18 mouse cellular contexts compared by ENCODE assay signal in genomic region chr4:149730827-149731226, GRCm38 (mm10). TPM values are rescaled to one million over a fixed set of nuclear protein-coding genes. Genes with fewer than 3 reads are reported as not detected.
DNase-seq lines count a peak whose midpoint lies in the region; ATAC-seq and TF ChIP-seq lines count a peak whose summit lies in the region.
"Had no signal": no experiment of that assay in that cellular context is flagged by ENCODE, and none has a peak within 500 bp of the region (broad histone marks: within the 10 kb centered on the region; RNA-seq: fewer than 3 reads in every experiment).

No protein-coding gene starts in this region.

- no peak overlapping the region for H3K4me3 ChIP-seq in gastrocnemius, adult 2 months
- no peak overlapping the region for H3K4me3 ChIP-seq in hindbrain, embryonic 13.5 days
- H3K4me3 ChIP-seq in hindbrain, embryonic 11.5 days (ENCODE audit: low read depth, low read length) = no peak overlapping the region
- H3K4me3 ChIP-seq in megakaryocyte, embryonic 14.5 days (replicated peaks) = peak overlapping the region; percentile 54
- no peak overlapping the region for H3K4me3 ChIP-seq in intestine, postnatal 0 days (ENCODE audit: low read depth, low read length)
- H3K4me3 ChIP-seq: hindbrain, embryonic 10.5 days; layer of hippocampus, adult 2 months; limb, embryonic 15.5 days; lung, embryonic 15.5 days had no signal

- TF ChIP-seq CTCF in gastrocnemius, adult 2 months (IDR thresholded peaks at IDR 0.05) = no peak
- no peak for TF ChIP-seq CTCF in intestine, postnatal 0 days (IDR thresholded peaks at IDR 0.05; ENCODE audit: low read depth)

- ATAC-seq in hindbrain, embryonic 13.5 days (ENCODE audit: low FRiP score) = no peak
- no peak for ATAC-seq in hindbrain, embryonic 11.5 days (ENCODE audit: low FRiP score)
- no peak for ATAC-seq in megakaryocyte, adult 5-6 weeks (ENCODE audit: poor library complexity, severe bottlenecking)
- 0 out of 2 replicates have a peak, but pooled peaks have one; percentile 32 for ATAC-seq in intestine, postnatal 0 days

- no peaks in the 10 kb centered on the region for H3K9me3 ChIP-seq in hindbrain, embryonic 13.5 days
- H3K9me3 ChIP-seq in hindbrain, embryonic 11.5 days (ENCODE audit: control insufficient read depth, low read length) = no peaks in the 10 kb centered on the region
- H3K9me3 ChIP-seq in megakaryocyte, embryonic 14.5 days = no peaks in the 10 kb centered on the region
- H3K9me3 ChIP-seq in intestine, postnatal 0 days (ENCODE audit: control insufficient read depth) = no peaks in the 10 kb centered on the region
- H3K9me3 ChIP-seq: hindbrain, embryonic 10.5 days; limb, embryonic 15.5 days; lung, embryonic 15.5 days had no signal

- 79% methylated on average over 7 of the region's 7 CpGs for WGBS in hindbrain, embryonic 13.5 days
- WGBS in hindbrain, embryonic 11.5 days = 84% methylated on average over 7 of the region's 7 CpGs
- WGBS in intestine, postnatal 0 days = 52% methylated on average over 7 of the region's 7 CpGs

- peak overlapping the region; percentile 19; the same call in 1 of the 2 replicates for H3K9ac ChIP-seq in hindbrain, embryonic 13.5 days
- H3K9ac ChIP-seq in hindbrain, embryonic 11.5 days (ENCODE audit: low read depth, low read length) = no peak overlapping the region
- H3K9ac ChIP-seq in intestine, postnatal 0 days (ENCODE audit: low read depth, low read length) = no peak overlapping the region
- H3K9ac ChIP-seq: limb, embryonic 15.5 days; lung, embryonic 15.5 days had no signal

- intact Hi-C loops in gastrocnemius, adult 2 months (cut with DNase I) = no loop called here
- intact Hi-C loops in gastrocnemius, postnatal 36 days (cut with DNase I) = no loop called here

- peaks cover 55% of the 10 kb centered on the region for H3K36me3 ChIP-seq in hindbrain, embryonic 13.5 days
- H3K36me3 ChIP-seq in hindbrain, embryonic 11.5 days (ENCODE audit: control insufficient read depth, insufficient read depth, low read length) = peaks cover 13% of the 10 kb centered on the region; the same call in 1 of the 2 replicates
- H3K36me3 ChIP-seq in megakaryocyte, embryonic 14.5 days (replicated peaks; ENCODE audit: low read length) = peaks cover 68% of the 10 kb centered on the region
- H3K36me3 ChIP-seq in intestine, postnatal 0 days (ENCODE audit: control insufficient read depth, insufficient read depth) = peaks cover 52% of the 10 kb centered on the region

- peaks cover 54% of the 10 kb centered on the region for H3K4me1 ChIP-seq in hindbrain, embryonic 13.5 days (replicated peaks)
- H3K4me1 ChIP-seq in hindbrain, embryonic 11.5 days (replicated peaks; ENCODE audit: control insufficient read depth, insufficient read depth, low read length) = peaks cover 15% of the 10 kb centered on the region
- peaks cover 94% of the 10 kb centered on the region for H3K4me1 ChIP-seq in megakaryocyte, embryonic 14.5 days
- peaks cover 3% of the 10 kb centered on the region; the same call in 1 of the 2 replicates for H3K4me1 ChIP-seq in intestine, postnatal 0 days (replicated peaks; ENCODE audit: control insufficient read depth, insufficient read depth, low read length)

- DNase-seq in gastrocnemius, adult 2 months = peak; percentile 16
- no peak for DNase-seq in gastrocnemius, postnatal 36 days
- DNase-seq in hindbrain, embryonic 11.5 days (ENCODE audit: low spot score) = no peak
- no peak for DNase-seq in spleen, adult 18-20 months
- DNase-seq: adrenal gland, postnatal 10 days; kidney, postnatal 14 days; lung, postnatal 4 days; thymus, postnatal 36 days had no signal

- no peaks in the 10 kb centered on the region for H3K27me3 ChIP-seq in hindbrain, embryonic 13.5 days
- H3K27me3 ChIP-seq in hindbrain, embryonic 11.5 days (ENCODE audit: control insufficient read depth, insufficient read depth, low read length) = no peaks in the 10 kb centered on the region
- H3K27me3 ChIP-seq in megakaryocyte, embryonic 14.5 days (replicated peaks) = no peaks in the 10 kb centered on the region
- no peaks in the 10 kb centered on the region for H3K27me3 ChIP-seq in intestine, postnatal 0 days (replicated peaks; ENCODE audit: control insufficient read depth, insufficient read depth, low read length)
- H3K27me3 ChIP-seq: CH12.LX; limb, embryonic 15.5 days; lung, embryonic 15.5 days had no signal

- no peak overlapping the region for H3K4me2 ChIP-seq in hindbrain, embryonic 13.5 days
- no peak overlapping the region for H3K4me2 ChIP-seq in hindbrain, embryonic 11.5 days (replicated peaks; ENCODE audit: low read depth, low read length)
- H3K4me2 ChIP-seq in intestine, postnatal 0 days (replicated peaks; ENCODE audit: low read depth) = no peak overlapping the region
- H3K4me2 ChIP-seq: limb, embryonic 15.5 days; lung, embryonic 15.5 days; midbrain, embryonic 11.5 days had no signal

- peak overlapping the region; percentile 20 for H3K27ac ChIP-seq in gastrocnemius, adult 2 months
- H3K27ac ChIP-seq in hindbrain, embryonic 13.5 days = no peak overlapping the region
- no peak overlapping the region for H3K27ac ChIP-seq in hindbrain, embryonic 11.5 days (ENCODE audit: low read depth, low read length)
- peak overlapping the region; percentile 35; the same call in 1 of the 2 replicates for H3K27ac ChIP-seq in intestine, postnatal 0 days (ENCODE audit: low read depth, low read length)
- H3K27ac ChIP-seq: hindbrain, embryonic 10.5 days; layer of hippocampus, adult 2 months; limb, embryonic 15.5 days had no signal

RNA-seq across cellular contexts. Expression of gene Tmem201, which starts 7.0 kb away (rescaled TPM):
- total RNA-seq in gastrocnemius, adult 2 months (2021) = 10 to 100 TPM; 37.2 to 51.0 TPM
- 10 to 100 TPM; 33.1 to 40.5 TPM for total RNA-seq in gastrocnemius, postnatal 36 days (2021)
- polyA plus RNA-seq in hindbrain, embryonic 13.5 days (2015; fragmentation: Nextera tagmentation; extraction: Ambion mirVana) = 36.3 and 41.2 TPM in 2 replicates
- 17.9 and 19.3 TPM in 2 replicates for polyA plus RNA-seq in hindbrain, embryonic 11.5 days (2014; fragmentation: Nextera tagmentation; extraction: Ambion mirVana)
- 21.7 and 25.3 TPM in 2 replicates for polyA plus RNA-seq in megakaryocyte, embryonic 14.5 days (2012; ENCODE audit: insufficient read depth, low replicate concordance)
- 1.2 and 2.9 TPM in 2 replicates for total RNA-seq in megakaryocyte, adult 5-6 weeks (2015)
- total RNA-seq in megakaryocyte, adult 5-6 weeks (2017) = 1.5 and 1.9 TPM in 2 replicates
- 8.7 and 9.6 TPM in 2 replicates for polyA plus RNA-seq in intestine, postnatal 0 days (2015; fragmentation: Nextera tagmentation; extraction: Ambion mirVana)

RNA-seq across cellular contexts. Expression of gene Pik3cd, which starts 28.5 kb away (rescaled TPM):
- total RNA-seq in gastrocnemius, adult 2 months (2021) = 1 to 10 TPM; 8.9 to 9.1 TPM
- 1 to 10 TPM; 8.8 to 10.0 TPM for total RNA-seq in gastrocnemius, postnatal 36 days (2021)
- polyA plus RNA-seq in hindbrain, embryonic 13.5 days (2015; fragmentation: Nextera tagmentation; extraction: Ambion mirVana) = 17.1 and 18.1 TPM in 2 replicates
- polyA plus RNA-seq in hindbrain, embryonic 11.5 days (2014; fragmentation: Nextera tagmentation; extraction: Ambion mirVana) = 10.1 and 11.3 TPM in 2 replicates
- polyA plus RNA-seq in megakaryocyte, embryonic 14.5 days (2012; ENCODE audit: insufficient read depth, low replicate concordance) = 40.4 and 46.2 TPM in 2 replicates
- total RNA-seq in megakaryocyte, adult 5-6 weeks (2015) = 76.6 and 78.3 TPM in 2 replicates
- 129 and 130 TPM in 2 replicates for total RNA-seq in megakaryocyte, adult 5-6 weeks (2017)
- 2.5 TPM in 2 replicates for polyA plus RNA-seq in intestine, postnatal 0 days (2015; fragmentation: Nextera tagmentation; extraction: Ambion mirVana)

RNA-seq across cellular contexts. Expression of gene Slc25a33, which starts 43.2 kb away (rescaled TPM):
- total RNA-seq in gastrocnemius, adult 2 months (2021) = 10 to 100 TPM; 11.3 to 11.7 TPM
- 10 to 100 TPM; 10.8 to 12.5 TPM for total RNA-seq in gastrocnemius, postnatal 36 days (2021)
- polyA plus RNA-seq in hindbrain, embryonic 13.5 days (2015; fragmentation: Nextera tagmentation; extraction: Ambion mirVana) = 27.6 and 28.3 TPM in 2 replicates
- 22.0 and 23.6 TPM in 2 replicates for polyA plus RNA-seq in hindbrain, embryonic 11.5 days (2014; fragmentation: Nextera tagmentation; extraction: Ambion mirVana)
- 3.9 and 8.0 TPM in 2 replicates for polyA plus RNA-seq in megakaryocyte, embryonic 14.5 days (2012; ENCODE audit: insufficient read depth, low replicate concordance)
- 1.7 and 2.3 TPM in 2 replicates for total RNA-seq in megakaryocyte, adult 5-6 weeks (2015)
- total RNA-seq in megakaryocyte, adult 5-6 weeks (2017) = 1.1 and 1.7 TPM in 2 replicates
- 8.3 and 8.4 TPM in 2 replicates for polyA plus RNA-seq in intestine, postnatal 0 days (2015; fragmentation: Nextera tagmentation; extraction: Ambion mirVana)

Comparison
In these comparisons a context has a peak if more than half of its experiments do, and no peak if none do; other contexts are left out.
1. H3K27ac ChIP-seq: peak in gastrocnemius, adult 2 months (single experiment) and intestine, postnatal 0 days (single experiment); none in hindbrain, embryonic 13.5 days (single experiment) and hindbrain, embryonic 11.5 days (single experiment).